Mouse (Mus musculus) urinary bladder, adult 2 months (tissue): ENCODE data around the gene Alpi. TPM values are rescaled to one million over a fixed set of nuclear protein-coding genes. Genes with fewer than 3 reads are reported as not detected.

Source experiments
- DNase-seq: peaks from one replicate; pipeline ENCODE4 v3.0.0; 2022; ENCODE audit warnings: low spot score
- polyA plus RNA-seq: library from polyadenylated mRNA; depleted of rRNA; stranded (reverse); fragments of >200 nt; gene quantifications from 2 replicates; pipeline ENCODE4 v1.2.3, GENCODE M21; 2012; rRNA removed

Gene Alpi
- polyA plus RNA-seq, 1 experiment = 0.06 TPM

DNA sequence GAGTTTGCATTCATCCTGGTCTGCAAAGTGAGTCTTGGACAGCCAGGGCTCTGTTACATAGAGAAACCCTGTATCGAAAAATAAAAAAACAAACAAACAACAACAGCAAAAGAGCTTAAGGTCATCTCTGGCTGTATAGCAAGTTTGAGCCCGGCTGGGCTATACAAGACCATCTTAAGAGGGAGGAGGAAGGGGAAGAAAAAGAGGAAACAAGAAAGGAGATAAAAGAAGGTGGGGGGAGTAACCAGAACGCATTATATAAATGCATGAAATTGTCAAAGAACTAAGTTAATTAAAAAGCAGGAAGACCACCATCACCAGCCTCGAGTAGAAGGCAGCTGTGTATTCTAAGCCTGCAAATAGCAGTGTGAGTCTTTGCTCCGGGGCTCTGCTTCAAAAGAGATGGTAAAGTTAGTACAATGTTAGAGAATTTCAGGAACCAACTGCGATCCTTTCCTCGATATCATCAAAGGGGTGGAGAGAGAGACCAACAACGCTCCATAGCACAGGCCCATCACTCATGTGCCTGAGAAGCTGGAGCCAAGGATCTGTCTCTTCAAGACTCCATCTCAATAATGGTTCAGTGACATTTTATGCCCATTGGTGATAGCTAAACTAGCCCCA is 42.3 kb downstream of the Alpi start:
- no peak for DNase-seq

DNA sequence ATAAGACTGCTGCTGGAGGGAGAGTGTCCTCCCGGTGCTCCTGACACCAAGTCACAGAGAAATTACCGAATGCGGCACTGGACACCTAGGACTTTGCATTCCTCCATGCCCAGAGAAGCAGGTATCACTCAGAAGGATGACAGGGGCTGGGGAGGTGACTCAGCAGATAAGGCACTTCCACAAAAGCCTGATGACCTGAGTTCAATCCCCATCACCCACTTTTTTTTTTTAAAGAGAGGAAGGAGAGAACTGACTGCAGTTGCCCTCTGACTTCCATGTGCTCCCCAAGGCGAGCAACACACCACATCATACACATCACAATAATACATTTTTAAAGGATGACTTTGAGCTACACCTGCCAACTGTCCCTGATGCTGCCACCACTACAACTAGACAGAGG is 44.3 kb downstream of the Alpi start:
- DNase-seq = no peak

DNA sequence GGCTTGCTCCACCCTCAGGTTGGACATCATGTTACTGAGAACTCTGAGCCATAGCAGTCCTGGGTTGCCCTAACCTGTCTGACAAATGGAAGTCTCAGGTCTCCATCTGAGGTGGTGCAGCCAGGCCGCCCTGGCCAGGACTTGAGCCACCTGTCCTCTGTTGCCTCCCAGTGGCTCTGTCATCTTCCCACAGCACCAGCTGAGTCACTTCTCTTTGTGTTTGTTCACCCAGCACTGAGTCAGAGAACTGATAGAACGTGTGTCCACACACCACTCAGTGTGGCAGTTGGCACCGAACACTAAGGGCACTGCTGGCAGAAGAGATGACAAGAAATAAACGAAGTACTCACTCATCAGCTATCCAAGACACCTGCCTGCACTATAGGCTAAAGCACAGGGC is 50.0 kb downstream of the Alpi start:
- no peak for DNase-seq

DNA sequence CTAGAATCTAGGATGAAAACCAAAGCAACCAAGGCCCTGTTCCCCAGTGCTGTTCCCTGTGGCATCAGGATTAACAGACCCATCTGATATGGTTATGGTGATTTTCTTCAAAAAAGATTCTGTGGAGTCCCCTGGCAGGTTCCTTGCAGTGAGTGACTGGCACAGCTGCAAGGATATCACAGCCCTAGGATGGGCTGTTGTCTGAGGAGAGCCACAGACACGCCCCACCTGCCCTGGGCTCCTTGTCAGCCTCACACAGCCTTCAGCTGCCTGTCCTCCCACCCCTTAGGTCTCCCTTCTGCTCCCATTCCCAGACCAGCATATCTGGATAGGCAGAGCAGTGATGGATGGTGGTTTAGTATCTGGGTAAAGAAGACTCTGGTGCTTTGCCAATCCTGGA is 50.7 kb downstream of the Alpi start:
- no peak for DNase-seq

DNA sequence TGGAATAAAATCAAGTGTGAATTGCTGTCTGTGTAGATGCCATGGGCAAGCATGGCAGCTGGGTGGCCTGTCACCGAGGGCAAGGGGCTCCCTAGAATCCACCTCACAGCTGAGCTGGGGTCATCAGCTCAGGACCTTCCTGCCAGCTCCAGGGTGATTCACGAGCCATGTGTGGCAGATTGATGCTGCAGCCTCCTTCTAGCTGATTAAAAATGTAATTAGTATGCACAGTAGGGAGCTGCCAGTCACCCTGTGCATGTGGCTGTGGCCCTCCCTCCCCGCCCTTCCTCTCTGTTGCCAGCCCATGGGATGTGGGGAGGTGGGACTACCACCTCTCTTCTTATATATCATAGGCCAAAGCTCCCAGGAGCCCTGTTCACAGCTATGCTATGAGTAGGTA is 51.3 kb downstream of the Alpi start:
- no peak for DNase-seq

Other genes starting within 250 kb of the Alpi start
- gene Alppl2, start 11.7 kb downstream of the Alpi start, polyA plus RNA-seq = not detected in 2 replicates
- gene Akp3, start 23.4 kb upstream of the Alpi start, polyA plus RNA-seq = 0.04 TPM in 1 of 2 replicates, not detected in the other
- 0.10 TPM in 1 of 2 replicates, not detected in the other for gene Ecel1, start 54.9 kb upstream of the Alpi start, polyA plus RNA-seq
- gene Prss56, start 81.7 kb upstream of the Alpi start, polyA plus RNA-seq = not detected in 2 replicates
- not detected in 2 replicates for gene Chrnd, start 89.0 kb upstream of the Alpi start, polyA plus RNA-seq
- gene Chrng, start 103.1 kb upstream of the Alpi start, polyA plus RNA-seq = not detected in 2 replicates
- gene Eif4e2, start 112.3 kb upstream of the Alpi start, polyA plus RNA-seq = 69.5 and 72.5 TPM in 2 replicates
- 4.9 TPM in 2 replicates for gene Efhd1, start 162.8 kb upstream of the Alpi start, polyA plus RNA-seq
- gene Gigyf2, start 225.4 kb upstream of the Alpi start, polyA plus RNA-seq = 30.7 and 40.0 TPM in 2 replicates